ENCODE assay signal across 7 mouse cellular contexts in the genomic region with DNA sequence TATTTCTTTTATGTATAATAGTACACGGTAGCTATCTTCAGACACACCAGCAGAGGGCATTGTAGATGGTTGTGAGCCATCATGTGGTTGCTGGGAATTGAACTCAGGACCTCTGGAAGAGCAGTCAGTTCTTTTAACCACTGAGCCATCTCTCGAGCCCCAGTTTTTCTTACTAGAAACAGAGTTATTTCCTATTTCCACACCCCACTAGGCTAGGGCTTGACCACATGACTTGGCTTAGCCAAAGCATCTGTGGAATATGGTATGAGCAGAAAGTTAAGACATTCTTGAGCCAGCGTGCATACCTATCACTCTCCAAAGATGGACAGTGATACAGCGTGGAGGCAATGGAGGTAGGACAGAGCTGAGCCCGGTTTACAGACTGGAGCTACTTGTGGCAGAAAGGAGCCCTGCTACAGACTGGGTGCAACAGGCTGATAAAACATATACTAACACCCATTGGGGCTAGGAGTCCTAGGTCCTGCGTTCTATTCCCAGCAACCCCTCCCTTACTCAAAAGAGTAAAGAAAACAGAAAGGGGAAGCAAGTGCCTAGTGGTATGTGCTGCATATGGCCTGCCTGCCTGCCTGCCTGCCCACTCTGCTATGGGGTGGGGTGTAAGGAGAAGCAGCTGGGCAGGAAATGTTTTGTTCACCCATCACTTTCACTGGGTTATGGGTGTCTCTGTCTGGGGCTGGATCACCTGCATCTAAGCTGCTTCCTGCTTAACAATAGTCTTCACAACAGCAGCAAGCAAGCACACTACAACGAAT.
DNase-seq lines count a peak whose midpoint lies in the region; ATAC-seq and TF ChIP-seq lines count a peak whose summit lies in the region.

No protein-coding gene starts in this region.

- peak overlapping the region; percentile 2 for H3K4me3 ChIP-seq in bone marrow, adult 2 months (replicated peaks; ENCODE audit: control insufficient read depth, low read depth, low read length)

- DNase-seq in lung, postnatal 25 days (ENCODE audit: low spot score) = peak; percentile 34
- no peak for DNase-seq in lung, postnatal 14 days
- peak; percentile 80 to 83 for DNase-seq in thymus, postnatal 10 days (ENCODE audit: low spot score in 2 of 2)
- DNase-seq in right cerebral cortex, adult 18-20 months = no peak
- no peak for DNase-seq in kidney, postnatal 4 days

- WGBS in bone marrow, adult 2 months = 18% methylated on average over 7 of the region's 7 CpGs

- ATAC-seq in inflammation-experienced regulatory T-cells, adult 6 months = peak; percentile 55

- peak overlapping the region; percentile 91 for H3K27ac ChIP-seq in bone marrow, adult 2 months (ENCODE audit: control insufficient read depth, insufficient read depth, low read depth, low read length, poor library complexity)

- no peak for TF ChIP-seq POLR2A in bone marrow, adult 2 months (IDR thresholded peaks at IDR 0.05; ENCODE audit: borderline replicate concordance, control insufficient read depth, low read depth, low read length)

- no peak for TF ChIP-seq CTCF in bone marrow, adult 2 months (IDR thresholded peaks at IDR 0.05; ENCODE audit: control insufficient read depth, insufficient read depth, low read length)

- peaks cover 4% of the 10 kb centered on the region for H3K4me1 ChIP-seq in bone marrow, adult 2 months (ENCODE audit: control insufficient read depth, insufficient read depth, low read length)

Comparison
In these comparisons a context has a peak if more than half of its experiments do, and no peak if none do; other contexts are left out.
1. DNase-seq: peak in lung, postnatal 25 days (single experiment) and thymus, postnatal 10 days (2 of 2); none in lung, postnatal 14 days (single experiment), right cerebral cortex, adult 18-20 months (single experiment) and kidney, postnatal 4 days (0 of 2).